Mouse (Mus musculus) regulatory T cell (primary cell): ENCODE measurements at regions not wholly inside any gene's neighbourhood (a gene's known extent, or its start where the extent isn't known, plus 50 kb on each side); places are given as distances from the start of the nearest gene placed in this dataset.

Experiments
- in situ Hi-C: fragments of 300-600 bp; cut with MboI, MseI; formaldehyde crosslinking; loops from one replicate; pipeline ENCODE4 v1.15.1; 2025; ENCODE audit warnings: high pct_unique_total_duplicates

GRCm38 (mm10) chr17:49212918-49213317 is 215.2 kb upstream of the Mocs1 start:
- in situ Hi-C loops, result no loop called here

DNA sequence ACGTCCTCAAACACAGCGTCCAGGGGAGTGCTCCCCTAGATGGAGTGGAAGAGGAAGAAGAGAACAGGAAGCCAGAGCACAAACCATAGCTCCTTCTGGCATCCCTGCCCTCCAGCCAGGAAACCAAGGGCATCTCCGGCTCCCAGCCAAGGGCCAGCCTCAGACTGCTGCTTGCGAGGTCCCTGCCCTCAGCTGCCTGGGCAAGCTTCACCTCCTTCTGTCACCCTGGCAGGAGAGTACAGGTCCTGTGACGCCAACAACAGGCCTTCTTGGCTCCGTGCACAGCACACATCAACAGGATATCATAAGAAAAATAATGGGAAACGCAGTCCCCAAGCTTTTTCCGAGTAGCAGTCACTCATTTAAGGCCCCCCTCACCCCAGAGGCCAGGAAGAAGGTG is 212.9 kb upstream of the Mocs1 start:
- in situ Hi-C loops, result no loop called here

DNA sequence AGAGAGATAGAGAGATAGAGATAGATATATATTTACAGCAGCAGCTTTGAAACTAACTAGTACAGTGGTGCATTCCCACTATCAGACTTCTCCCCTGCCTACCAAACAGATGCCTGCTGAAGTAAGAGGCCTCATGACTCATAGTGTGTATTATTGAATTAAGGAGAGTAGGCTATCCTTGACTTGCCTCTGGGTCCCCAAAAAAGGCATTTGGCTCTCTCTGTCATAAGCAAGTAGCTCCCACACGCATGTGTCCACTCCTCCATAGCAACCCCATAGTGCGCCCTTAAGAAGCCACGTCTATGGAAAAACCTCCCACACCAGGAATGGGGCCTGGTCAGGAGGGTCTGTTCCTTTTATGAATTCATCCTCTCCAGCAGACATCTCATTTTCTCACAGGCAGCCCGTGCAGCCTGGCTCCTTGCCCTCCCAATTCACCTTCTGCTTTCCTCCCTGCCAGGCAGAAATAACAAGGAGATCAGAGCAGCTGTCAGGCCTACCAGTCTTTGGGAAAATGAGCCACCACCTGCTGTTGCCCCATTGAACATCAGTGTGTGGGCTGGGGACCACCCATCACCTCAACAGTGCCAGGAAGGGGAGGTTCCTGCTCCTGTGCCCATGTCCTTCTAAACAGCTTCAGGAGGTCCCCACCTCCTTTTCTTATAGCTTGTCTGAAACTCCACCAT is 208.5 kb upstream of the Mocs1 start:
- in situ Hi-C loops, result no loop called here

GRCm38 (mm10) chr17:49223212-49223611 is 204.9 kb upstream of the Mocs1 start:
- in situ Hi-C loops, result no loop called here

DNA sequence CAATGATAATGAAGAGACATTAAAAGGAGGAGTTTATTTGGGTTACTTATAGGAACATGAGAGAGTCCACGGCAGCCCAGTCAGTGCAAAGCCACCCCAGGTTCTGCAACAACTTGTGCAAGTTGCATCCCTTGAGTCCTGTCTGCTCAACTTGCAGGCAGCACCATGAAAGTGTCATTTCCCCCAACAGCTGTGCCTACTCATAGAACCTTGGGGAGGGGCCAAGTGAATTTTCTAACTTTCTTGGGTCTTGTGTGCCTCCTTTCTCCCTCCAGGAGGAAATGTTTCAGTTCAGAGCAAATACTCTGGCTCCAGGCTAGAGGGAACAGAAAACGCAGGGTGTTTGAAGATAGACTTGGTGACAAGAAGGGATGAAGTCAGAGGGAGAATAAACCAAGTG is 204.5 kb upstream of the Mocs1 start:
- in situ Hi-C loops, result no loop called here

DNA sequence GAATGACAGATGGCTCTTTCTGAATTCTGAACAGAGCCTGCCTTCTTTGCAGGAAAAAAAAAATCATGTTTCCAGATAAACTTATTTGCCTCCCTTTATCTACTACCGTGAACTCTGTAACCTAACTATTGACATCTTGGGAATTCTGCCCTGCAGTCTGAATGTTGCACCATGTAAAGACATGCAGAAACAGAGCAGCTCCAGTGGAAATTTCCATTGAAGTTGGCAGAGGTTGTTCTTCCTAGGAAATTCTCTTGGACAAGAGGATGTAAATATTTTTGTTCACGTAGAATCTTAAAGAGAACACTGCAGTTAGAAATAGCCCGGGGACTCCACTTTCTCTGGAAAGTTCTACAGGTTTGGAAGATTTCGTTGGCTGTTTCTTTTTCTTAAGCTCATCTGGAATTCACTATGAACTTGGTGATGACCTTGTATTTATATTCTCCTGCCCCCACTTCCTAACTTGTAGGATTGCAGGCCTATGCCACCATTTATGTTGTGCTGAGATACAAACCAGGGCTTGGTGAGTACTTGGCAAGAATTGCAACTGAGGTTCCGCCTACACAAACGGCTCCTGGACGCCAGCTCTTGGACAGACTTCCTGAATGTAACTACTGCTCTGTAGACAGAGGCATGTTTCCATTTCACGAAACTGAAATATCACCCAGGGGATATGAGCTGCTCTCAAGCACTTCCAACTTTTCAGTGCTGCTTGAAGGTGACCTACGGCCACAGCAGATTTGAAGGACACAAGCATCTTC is 202.7 kb upstream of the Mocs1 start:
- in situ Hi-C loops, result no loop called here

DNA sequence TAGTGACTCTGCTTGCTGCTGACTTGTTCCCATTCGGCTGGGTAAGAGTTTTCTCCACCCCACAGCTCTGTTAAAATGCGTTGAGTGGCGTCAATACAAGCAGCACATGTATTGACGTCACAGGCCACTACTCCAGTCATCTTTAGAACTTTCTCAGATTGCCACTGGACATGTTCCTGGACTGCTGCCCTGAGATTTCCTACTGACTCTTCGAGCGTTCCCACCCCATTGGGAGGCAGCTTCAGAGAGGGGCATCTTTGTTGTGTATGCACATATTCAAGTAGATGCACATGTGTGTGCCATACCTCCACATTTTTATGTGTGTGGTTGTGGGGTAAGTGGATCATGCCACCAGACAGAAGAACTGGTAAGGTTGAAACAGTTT is 202.2 kb upstream of the Mocs1 start:
- in situ Hi-C loops, result no loop called here

DNA sequence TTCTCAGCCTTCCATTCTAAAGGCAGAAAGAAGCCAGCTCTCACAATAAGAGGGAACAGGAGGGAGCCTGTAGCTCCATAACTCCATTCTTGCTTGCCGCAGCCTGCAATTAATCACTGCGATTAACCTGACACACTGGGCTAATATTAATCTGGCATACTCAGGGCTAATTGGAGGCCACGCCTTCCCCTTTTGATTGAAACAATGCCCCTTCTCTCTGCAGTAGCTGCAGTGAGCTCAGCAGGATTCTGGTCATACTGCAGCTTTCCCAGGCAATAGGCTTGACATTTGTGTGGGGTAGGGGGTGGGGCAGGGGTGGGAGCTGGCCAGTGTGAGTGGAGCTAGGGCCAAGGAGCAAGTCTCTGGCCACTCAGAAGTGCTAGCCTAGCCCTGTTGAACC is 196.9 kb upstream of the Mocs1 start:
- in situ Hi-C loops, result no loop called here

DNA sequence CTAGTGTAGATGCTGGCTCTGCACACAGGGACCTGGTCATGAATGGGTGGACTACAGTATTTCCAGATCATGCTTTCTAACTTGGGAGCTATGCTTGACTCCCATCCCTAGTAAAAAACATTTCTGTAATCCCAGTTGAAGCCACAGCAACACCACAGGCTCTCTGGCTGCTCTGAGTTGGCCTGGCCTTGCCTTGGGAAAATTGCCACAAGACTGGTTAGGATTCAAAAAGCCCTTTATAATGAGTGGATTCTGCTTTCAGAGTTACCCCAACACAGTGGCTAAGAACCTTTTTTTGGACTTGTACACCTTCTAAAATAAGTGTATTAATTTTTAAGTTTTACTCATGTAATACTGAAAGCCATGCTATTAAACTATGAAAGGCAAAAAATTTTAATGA is 188.1 kb upstream of the Mocs1 start:
- in situ Hi-C loops, result no loop called here

GRCm38 (mm10) chr17:49243419-49243818 is 184.7 kb upstream of the Mocs1 start:
- in situ Hi-C loops, result no loop called here

- in situ Hi-C loops, result no loop called here
These were observed 183.1 kb upstream of the Mocs1 start for GRCm38 (mm10) chr17:49245013-49245412.

DNA sequence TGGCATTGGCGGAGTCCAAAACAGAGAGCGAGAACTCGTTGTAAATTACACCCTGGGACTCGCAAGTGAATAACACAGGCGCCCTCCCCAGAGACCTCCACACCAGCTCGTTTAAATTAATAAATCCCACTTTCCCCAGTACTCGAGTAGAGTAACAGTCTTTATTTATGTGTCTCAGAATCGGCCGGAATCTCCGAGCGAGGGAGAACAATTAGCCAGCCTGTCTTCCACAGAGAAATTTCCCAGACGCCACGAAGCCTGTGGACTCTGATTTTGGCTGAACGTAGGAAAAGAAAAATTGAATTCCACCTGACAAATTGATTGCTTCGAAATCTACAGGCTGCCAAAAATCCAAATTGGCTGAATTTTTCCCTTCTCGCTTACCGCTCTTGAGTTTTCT is 180.9 kb upstream of the Mocs1 start:
- in situ Hi-C loops, result no loop called here

DNA sequence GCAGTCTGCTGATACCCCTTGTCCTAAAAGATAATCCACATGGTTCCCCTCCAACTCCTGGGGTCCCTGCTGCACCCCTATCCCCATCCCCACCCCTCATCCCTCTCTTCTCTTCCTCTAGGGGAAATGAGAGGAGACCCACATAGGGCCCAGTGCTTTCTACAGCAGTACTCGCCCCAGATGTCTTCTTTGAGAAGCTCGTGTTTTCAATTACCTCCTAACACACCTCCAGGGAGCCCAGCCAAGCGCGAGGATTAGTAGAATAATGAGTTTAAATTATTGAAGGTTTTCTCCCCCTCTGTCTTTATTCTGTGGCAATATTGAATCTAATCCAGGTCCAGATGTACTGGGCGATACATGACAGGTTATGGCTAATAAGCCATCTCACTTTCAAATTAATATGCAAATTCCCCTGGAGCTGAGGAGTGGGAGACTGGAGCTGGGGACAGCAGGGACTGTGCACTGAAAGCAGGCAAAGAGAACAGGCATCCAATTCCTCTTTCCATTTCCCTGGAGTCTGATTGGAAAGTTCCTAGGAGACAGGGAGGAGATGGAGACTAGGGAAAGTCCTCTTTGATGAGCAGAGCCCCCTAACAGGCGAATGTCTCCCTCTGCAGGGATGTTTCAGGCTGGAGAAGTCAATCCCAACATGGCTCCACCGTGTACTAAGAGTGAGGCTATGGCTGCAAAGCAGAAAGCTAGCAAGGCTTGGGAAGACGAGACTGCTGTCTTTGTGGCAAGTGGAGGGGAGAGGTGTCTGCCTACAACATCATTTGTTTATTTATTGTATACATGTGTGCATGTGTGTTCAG is 177.2 kb upstream of the Mocs1 start:
- in situ Hi-C loops, result no loop called here

GRCm38 (mm10) chr17:49252271-49252670 is 175.9 kb upstream of the Mocs1 start:
- in situ Hi-C loops, result no loop called here

GRCm38 (mm10) chr17:49258496-49258895 is 169.7 kb upstream of the Mocs1 start:
- in situ Hi-C loops, result no loop called here

- in situ Hi-C loops, result loop anchor here (10.0 kb wide), 1 partner anchor 132 kb away; no protein-coding TSS in a partner anchor
These were observed 165.8 kb upstream of the Mocs1 start for GRCm38 (mm10) chr17:49262394-49262793.

DNA sequence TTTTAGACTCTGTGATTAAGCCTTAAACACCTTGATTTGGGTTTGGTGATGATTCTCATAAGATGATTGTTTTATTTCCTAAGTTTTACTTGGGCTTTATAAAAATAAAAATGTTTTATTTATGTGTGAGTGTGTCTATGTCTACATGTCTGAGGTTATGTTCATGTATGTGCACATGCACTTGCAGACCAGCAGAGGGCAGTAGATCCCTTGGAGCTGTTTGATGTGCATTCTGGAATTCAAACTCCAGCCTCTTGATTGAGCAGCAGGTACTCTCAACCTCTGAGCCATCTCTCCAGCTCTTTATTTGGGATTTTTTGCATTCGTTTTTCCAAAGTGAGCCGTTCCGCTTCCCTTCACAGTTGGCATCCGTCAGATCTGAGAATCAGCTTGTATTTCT is 161.8 kb upstream of the Mocs1 start:
- in situ Hi-C loops, result loop anchor here (10.0 kb wide), 1 partner anchor 128 kb away; no protein-coding TSS in a partner anchor

DNA sequence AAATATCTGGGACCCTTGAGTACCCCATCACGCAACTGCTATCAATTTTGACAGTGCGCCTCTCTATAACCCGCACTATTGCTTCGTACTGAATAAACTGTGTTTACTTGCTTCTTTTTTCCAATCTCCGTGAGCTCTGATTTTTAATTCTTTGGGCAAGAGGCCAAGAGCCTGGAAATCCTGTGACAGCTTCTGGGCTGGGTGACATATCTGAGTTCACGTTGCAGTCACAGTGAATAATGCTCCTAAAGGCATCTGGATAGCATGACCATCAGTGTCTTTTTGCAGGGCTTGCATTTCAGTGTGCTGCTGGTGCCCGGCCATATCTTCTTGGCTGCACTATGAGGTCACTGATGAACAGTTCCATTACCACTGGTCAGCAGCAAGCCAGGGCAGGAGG is 158.2 kb upstream of the Mocs1 start:
- in situ Hi-C loops, result loop anchor here (10.0 kb wide), 1 partner anchor 125 kb away; no protein-coding TSS in a partner anchor

DNA sequence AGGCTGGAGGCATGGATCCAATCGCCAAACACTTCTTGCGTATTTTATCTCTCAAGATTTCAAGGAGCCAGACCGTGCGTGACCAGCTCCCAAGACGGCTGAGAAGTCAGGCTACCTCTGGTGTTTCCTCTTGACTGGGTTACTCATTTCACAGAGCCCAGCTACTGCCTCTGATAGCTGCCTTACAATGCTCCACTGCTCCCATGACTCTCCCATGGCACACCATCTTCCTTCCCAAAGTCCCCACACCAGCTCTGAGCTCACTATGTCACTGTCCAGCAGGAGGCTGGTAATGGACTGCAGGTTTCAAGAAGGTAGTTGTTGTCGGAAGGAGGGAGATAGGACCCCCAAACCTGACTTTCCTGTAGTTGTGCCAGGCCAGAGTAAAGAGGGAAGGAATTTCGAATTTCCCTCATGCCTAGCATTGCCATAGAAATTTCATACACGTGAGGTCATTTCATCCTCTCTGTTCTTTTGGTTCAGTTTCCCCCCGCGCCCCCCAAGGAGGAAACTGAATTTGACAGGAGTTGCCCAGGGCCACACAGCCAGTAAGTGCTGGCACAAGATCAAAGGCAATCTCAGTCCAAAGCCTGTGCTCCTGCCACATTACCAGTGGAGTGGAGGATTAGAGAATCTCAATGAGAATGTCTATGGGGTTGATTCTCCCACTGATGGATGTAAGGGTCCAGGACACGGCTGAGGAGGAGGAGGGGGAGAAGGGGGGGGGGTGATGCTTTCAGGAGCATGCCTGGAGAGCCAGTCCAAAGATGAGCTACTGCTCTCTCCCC is 155.3 kb upstream of the Mocs1 start:
- in situ Hi-C loops, result no loop called here

- in situ Hi-C loops, result no loop called here
These were observed 153.2 kb upstream of the Mocs1 start for GRCm38 (mm10) chr17:49274936-49275335.

DNA sequence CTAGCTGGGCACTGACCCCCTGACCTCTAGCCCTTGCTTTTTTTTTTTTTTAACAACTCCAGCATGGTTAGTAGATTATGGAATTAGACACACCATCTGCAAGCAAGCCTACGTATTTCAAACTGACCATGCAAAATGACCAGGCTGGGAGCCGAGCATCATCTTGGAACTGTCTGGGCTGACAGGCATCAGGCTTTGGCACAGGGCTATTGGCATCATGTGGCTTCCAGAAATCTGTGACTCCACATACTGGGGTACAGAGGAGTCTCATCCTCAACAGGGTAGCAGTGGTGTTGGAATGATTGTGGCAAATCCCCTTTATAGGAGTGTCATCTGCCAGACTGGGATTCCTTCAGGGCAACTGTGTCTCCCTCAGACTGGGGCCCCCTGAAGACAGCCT is 152.7 kb upstream of the Mocs1 start:
- in situ Hi-C loops, result no loop called here

DNA sequence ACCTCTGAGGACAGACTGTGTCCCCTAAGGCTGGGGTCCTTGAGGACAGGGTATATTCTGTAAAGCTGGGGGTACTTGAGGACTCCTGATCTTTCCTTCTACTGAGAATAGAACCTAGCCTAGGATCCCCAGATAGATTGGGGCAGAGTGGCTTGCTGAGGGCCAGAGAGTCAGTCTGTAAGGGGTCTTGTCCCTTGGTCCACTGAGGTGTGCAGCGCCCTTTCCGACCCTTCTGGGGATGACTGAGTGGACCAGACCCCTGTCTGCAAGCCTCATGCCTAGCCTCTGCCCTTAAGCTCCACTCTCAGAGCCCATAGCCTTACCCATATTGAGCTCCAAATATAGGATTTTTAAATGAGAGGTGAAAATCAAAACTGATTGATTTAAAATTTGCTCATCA is 152.2 kb upstream of the Mocs1 start:
- in situ Hi-C loops, result no loop called here
